Mouse (Mus musculus) spleen, adult 2 months (tissue): ENCODE results near the gene Lrrc8d.

Source experiments
- CTCF ChIP-seq: fragments of 200-500 bp; IDR thresholded peaks from 2 replicates; pipeline ENCODE4 v1.5.1; 2011; ENCODE audit warnings: mild to moderate bottlenecking, inconsistent platforms; ENCODE audit not compliant: insufficient read depth, insufficient read length, insufficient replicate concordance; ENCODE audit errors: extremely low read depth
- POLR2A ChIP-seq: fragments of 200-500 bp; IDR thresholded peaks from 2 replicates; pipeline ENCODE4 v1.6.1; 2011; ENCODE audit warnings: low read depth, low read length, inconsistent platforms

DNA sequence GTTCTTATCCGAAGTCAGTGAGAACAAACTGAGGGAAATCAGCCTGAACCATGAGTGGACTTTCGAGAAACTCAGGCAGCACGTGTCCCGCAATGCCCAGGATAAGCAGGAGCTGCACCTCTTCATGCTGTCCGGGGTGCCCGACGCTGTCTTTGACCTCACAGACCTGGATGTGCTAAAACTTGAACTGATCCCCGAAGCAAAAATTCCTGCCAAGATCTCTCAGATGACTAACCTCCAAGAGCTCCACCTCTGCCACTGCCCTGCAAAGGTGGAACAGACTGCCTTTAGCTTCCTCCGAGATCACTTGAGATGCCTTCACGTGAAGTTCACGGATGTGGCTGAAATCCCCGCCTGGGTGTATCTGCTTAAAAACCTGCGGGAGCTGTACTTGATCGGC lies 113.3 kb downstream of the Lrrc8d start:
- TF ChIP-seq POLR2A = no peak
- TF ChIP-seq CTCF = no peak
